ENCODE assay signal across 7 mouse cellular contexts in the genomic region with DNA sequence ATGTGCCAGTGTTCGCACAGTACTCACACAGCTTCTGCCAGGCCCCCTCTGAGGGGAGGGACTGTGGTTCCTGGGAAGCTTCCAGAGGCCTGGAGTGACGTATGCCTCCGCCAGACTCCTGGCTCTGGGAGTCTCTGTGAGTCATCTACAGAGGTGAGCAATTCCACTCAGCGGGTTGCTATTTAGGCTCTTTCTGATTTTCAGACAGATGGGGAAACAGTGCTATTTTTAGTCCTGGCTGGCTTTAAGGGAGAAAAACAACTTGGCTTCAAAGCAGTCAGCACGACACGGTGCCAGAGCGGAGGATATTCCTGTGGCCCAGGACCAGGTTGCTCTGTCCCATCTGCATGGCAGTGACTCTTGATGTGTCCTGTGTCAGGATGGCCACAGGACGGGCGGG. TPM values are rescaled to one million over a fixed set of nuclear protein-coding genes. Genes with fewer than 3 reads are reported as not detected.
DNase-seq lines count a peak whose midpoint lies in the region; ATAC-seq and TF ChIP-seq lines count a peak whose summit lies in the region.

No protein-coding gene starts in this region.

- intact Hi-C loops in heart, postnatal 10 days (cut with DNase I), result loop anchor here (5.0 kb wide), 1 partner anchor 259 kb away; no protein-coding TSS in a partner anchor

- DNase-seq in NIH3T3 (ENCODE audit: low read depth), result peak; percentile 98
- peak; percentile 78 for DNase-seq in adrenal gland, postnatal 10 days
- peak; percentile 77 to 85 for DNase-seq in heart, postnatal 10 days
- DNase-seq in limb, embryonic 14.5 days (ENCODE audit: low spot score), result peak; percentile 62
- no peak for DNase-seq in embryo, embryonic 10.5 days (ENCODE audit: low spot score)

- H3K27me3 ChIP-seq in limb, embryonic 14.5 days (ENCODE audit: control insufficient read depth, insufficient read depth, low read length), result no peaks in the 10 kb centered on the region

- TF ChIP-seq POLR2A in limb, embryonic 14.5 days (IDR thresholded peaks at IDR 0.05; ENCODE audit: borderline replicate concordance, extremely low read depth, insufficient read depth, insufficient read length), result no peak

- H3K4me2 ChIP-seq in limb, embryonic 14.5 days (replicated peaks; ENCODE audit: low read depth, low read length, severe bottlenecking), result no peak overlapping the region

- peak overlapping the region; percentile 62 for H3K27ac ChIP-seq in limb, embryonic 14.5 days (replicated peaks; ENCODE audit: low read depth, low read length)

- WGBS in limb, embryonic 14.5 days, result 57% methylated on average over 9 of the region's 9 CpGs

- H3K36me3 ChIP-seq in limb, embryonic 14.5 days (ENCODE audit: control insufficient read depth, insufficient read depth, low read length), result no peaks in the 10 kb centered on the region

- H3K4me1 ChIP-seq in limb, embryonic 14.5 days (ENCODE audit: control insufficient read depth, insufficient read depth, low read length), result peaks cover 11% of the 10 kb centered on the region

- H3K9ac ChIP-seq in limb, embryonic 14.5 days (ENCODE audit: low read depth, low read length, severe bottlenecking), result no peak overlapping the region

- peak; percentile 95 for ATAC-seq in frontal cortex, adult (ENCODE audit: low TSS enrichment)
- peak; percentile 71; the same call in 1 of the 2 replicates for ATAC-seq in limb, embryonic 14.5 days (ENCODE audit: low FRiP score, low read depth)
- ATAC-seq in monocyte, adult 5-6 weeks (replicated peaks; ENCODE audit: insufficient number of reproducible peaks, low FRiP score, low TSS enrichment, poor library complexity, severe bottlenecking), result no peak

- no peaks in the 10 kb centered on the region for H3K9me3 ChIP-seq in limb, embryonic 14.5 days (ENCODE audit: control insufficient read depth, low read length)

- no peak overlapping the region for H3K4me3 ChIP-seq in limb, embryonic 14.5 days (replicated peaks; ENCODE audit: low read length)

RNA-seq across cellular contexts. Expression of gene Nup210, which starts 40.4 kb away (rescaled TPM):
- 10 to 100 TPM; 10.1 to 18.0 TPM for total RNA-seq in adrenal gland, postnatal 10 days (2021)
- total RNA-seq in heart, postnatal 10 days (2021), result 10 to 100 TPM in 1 of 2 experiments, 1 to 10 TPM in 1; 9.4 to 11.1 TPM
- polyA plus RNA-seq in limb, embryonic 14.5 days (2012; rRNA removed), result 18.9 and 23.7 TPM in 2 replicates
- polyA plus RNA-seq in limb, embryonic 14.5 days (2014; fragmentation: Nextera tagmentation; extraction: Ambion mirVana), result 12.4 and 12.6 TPM in 2 replicates
- total RNA-seq in monocyte, adult 5-6 weeks (2017), result 73.6 to 178 TPM (median 77.9 TPM) in 3 replicates
